In the genomic region with DNA sequence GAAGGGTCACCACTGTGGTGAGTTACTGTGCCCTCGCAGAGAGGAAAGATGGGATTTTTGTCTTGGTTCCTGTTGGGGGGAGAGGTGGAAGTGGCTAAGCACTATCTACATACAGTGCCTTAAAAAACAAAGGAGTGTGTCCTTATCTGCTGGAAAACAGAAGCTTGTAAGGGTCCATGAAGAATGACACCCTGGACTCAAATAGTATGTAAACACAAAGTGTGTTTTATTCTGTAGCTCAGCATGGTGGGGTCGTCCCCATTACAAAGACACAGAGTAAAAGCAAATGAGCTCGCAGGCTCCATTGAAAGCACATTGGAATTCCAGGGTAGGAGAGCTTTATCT, we compare ENCODE assay signal across 8 mouse cellular contexts. TPM values are rescaled to one million over a fixed set of nuclear protein-coding genes. Genes with fewer than 3 reads are reported as not detected.
DNase-seq lines count a peak whose midpoint lies in the region; ATAC-seq and TF ChIP-seq lines count a peak whose summit lies in the region.

No protein-coding gene starts in this region.

- no peaks in the 10 kb centered on the region for H3K36me3 ChIP-seq in embryonic facial prominence, embryonic 12.5 days
- no peaks in the 10 kb centered on the region for H3K36me3 ChIP-seq in intestine, embryonic 16.5 days (ENCODE audit: control insufficient read depth, insufficient read depth, low read length)
- H3K36me3 ChIP-seq in neural tube, embryonic 13.5 days: no peaks in the 10 kb centered on the region

- 26% methylated on average over 3 of the region's 3 CpGs for WGBS in lung, adult 2 months
- 35% methylated on average over 3 of the region's 3 CpGs for WGBS in embryonic facial prominence, embryonic 12.5 days
- WGBS in intestine, embryonic 16.5 days: 36% methylated on average over 3 of the region's 3 CpGs
- WGBS in neural tube, embryonic 13.5 days: 31% methylated on average over 3 of the region's 3 CpGs

- H3K4me3 ChIP-seq in lung, adult 2 months (replicated peaks; ENCODE audit: extremely low read depth, low read depth, low read length): peak overlapping the region; percentile 96
- peak overlapping the region; percentile 66 for H3K4me3 ChIP-seq in embryonic facial prominence, embryonic 12.5 days
- peak overlapping the region; percentile 75 for H3K4me3 ChIP-seq in intestine, embryonic 16.5 days (ENCODE audit: low read length)
- H3K4me3 ChIP-seq in neural tube, embryonic 13.5 days: peak overlapping the region; percentile 74

- no peak for ATAC-seq in embryonic facial prominence, embryonic 12.5 days (ENCODE audit: insufficient number of reproducible peaks, insufficient read depth, low FRiP score, low TSS enrichment)
- ATAC-seq in intestine, embryonic 16.5 days: no peak
- ATAC-seq in neural tube, embryonic 13.5 days (ENCODE audit: low read depth): no peak

- no peaks in the 10 kb centered on the region for H3K27me3 ChIP-seq in embryonic facial prominence, embryonic 12.5 days
- H3K27me3 ChIP-seq in intestine, embryonic 16.5 days (replicated peaks; ENCODE audit: control insufficient read depth, insufficient read depth, low read length): no peaks in the 10 kb centered on the region
- H3K27me3 ChIP-seq in neural tube, embryonic 13.5 days: no peaks in the 10 kb centered on the region

- H3K27ac ChIP-seq in embryonic facial prominence, embryonic 12.5 days: peak overlapping the region; percentile 86; the same call in 1 of the 2 replicates
- peak overlapping the region; percentile 89; the same call in 1 of the 2 replicates for H3K27ac ChIP-seq in intestine, embryonic 16.5 days (ENCODE audit: low read length)
- peak overlapping the region; percentile 91 for H3K27ac ChIP-seq in neural tube, embryonic 13.5 days (replicated peaks)

- H3K4me2 ChIP-seq in embryonic facial prominence, embryonic 12.5 days (replicated peaks): peak overlapping the region; percentile 72
- peak overlapping the region; percentile 80 for H3K4me2 ChIP-seq in intestine, embryonic 16.5 days (ENCODE audit: low read depth, low read length)
- peak overlapping the region; percentile 79 for H3K4me2 ChIP-seq in neural tube, embryonic 13.5 days

- no peak for DNase-seq in lung, adult 2 months
- DNase-seq in lung, postnatal 36 days: no peak
- DNase-seq in left cerebral cortex, adult 11 months (ENCODE audit: low spot score): no peak
- no peak for DNase-seq in urinary bladder, adult 2 months (ENCODE audit: low spot score)
- no peak for DNase-seq in gastrocnemius, adult 8-10 months (ENCODE audit: low spot score in 2 of 2)

- H3K4me1 ChIP-seq in lung, adult 2 months (ENCODE audit: control insufficient read depth, insufficient read depth, low read length): peaks cover 3% of the 10 kb centered on the region; the same call in 1 of the 2 replicates
- H3K4me1 ChIP-seq in embryonic facial prominence, embryonic 12.5 days: peaks cover 5% of the 10 kb centered on the region; the same call in 1 of the 2 replicates
- no peaks in the 10 kb centered on the region for H3K4me1 ChIP-seq in intestine, embryonic 16.5 days (ENCODE audit: control insufficient read depth, insufficient read depth, low read length)
- H3K4me1 ChIP-seq in neural tube, embryonic 13.5 days (replicated peaks): peaks cover 14% of the 10 kb centered on the region

- no peak for TF ChIP-seq CTCF in lung, adult 2 months (IDR thresholded peaks at IDR 0.05; ENCODE audit: insufficient read depth, low read length)

- peak overlapping the region; percentile 74 for H3K9ac ChIP-seq in embryonic facial prominence, embryonic 12.5 days
- peak overlapping the region; percentile 86 for H3K9ac ChIP-seq in intestine, embryonic 16.5 days (ENCODE audit: low read depth, low read length)
- peak overlapping the region; percentile 87 for H3K9ac ChIP-seq in neural tube, embryonic 13.5 days

- no peaks in the 10 kb centered on the region for H3K9me3 ChIP-seq in embryonic facial prominence, embryonic 12.5 days
- H3K9me3 ChIP-seq in intestine, embryonic 16.5 days (ENCODE audit: control insufficient read depth, low read length): no peaks in the 10 kb centered on the region
- H3K9me3 ChIP-seq in neural tube, embryonic 13.5 days: no peaks in the 10 kb centered on the region

- TF ChIP-seq POLR2A in lung, adult 2 months (IDR thresholded peaks at IDR 0.05; ENCODE audit: borderline replicate concordance, extremely low read depth, low read depth, low read length): no peak

RNA-seq across cellular contexts. Expression of a gene that starts 0.8 kb away (rescaled TPM):
- 8.3 and 13.7 TPM in 2 replicates for polyA plus RNA-seq in lung, adult 2 months (2012; rRNA removed)
- polyA plus RNA-seq in embryonic facial prominence, embryonic 12.5 days (2016; fragmentation: Nextera tagmentation; extraction: Ambion mirVana): 21.7 and 23.3 TPM in 2 replicates
- 13.6 and 15.0 TPM in 2 replicates for polyA plus RNA-seq in intestine, embryonic 16.5 days (2015; fragmentation: Nextera tagmentation; extraction: Ambion mirVana)
- 18.3 and 21.6 TPM in 2 replicates for polyA plus RNA-seq in neural tube, embryonic 13.5 days (2015; fragmentation: Nextera tagmentation; extraction: Ambion mirVana)
- polyA plus RNA-seq in urinary bladder, adult 2 months (2012; rRNA removed): 28.3 and 35.2 TPM in 2 replicates
- total RNA-seq in gastrocnemius, adult 8-10 months (2022): 10 to 100 TPM in 3 of 4 experiments, 1 to 10 TPM in 1; 8.6 to 14.5 (median 12.0) TPM

RNA-seq across cellular contexts. Expression of a gene that starts 45.0 kb away (rescaled TPM):
- 44.0 and 44.2 TPM in 2 replicates for polyA plus RNA-seq in lung, adult 2 months (2012; rRNA removed)
- polyA plus RNA-seq in embryonic facial prominence, embryonic 12.5 days (2016; fragmentation: Nextera tagmentation; extraction: Ambion mirVana): 298 and 308 TPM in 2 replicates
- 150 and 169 TPM in 2 replicates for polyA plus RNA-seq in intestine, embryonic 16.5 days (2015; fragmentation: Nextera tagmentation; extraction: Ambion mirVana)
- polyA plus RNA-seq in neural tube, embryonic 13.5 days (2015; fragmentation: Nextera tagmentation; extraction: Ambion mirVana): 178 and 195 TPM in 2 replicates
- polyA plus RNA-seq in urinary bladder, adult 2 months (2012; rRNA removed): 101 and 105 TPM in 2 replicates
- 100 to 1,000 TPM; 150 to 159 (median 158) TPM for total RNA-seq in gastrocnemius, adult 8-10 months (2022)

RNA-seq across cellular contexts. Expression of a gene that starts 45.3 kb away (rescaled TPM):
- 4.3 and 4.8 TPM in 2 replicates for polyA plus RNA-seq in lung, adult 2 months (2012; rRNA removed)
- 26.9 and 29.9 TPM in 2 replicates for polyA plus RNA-seq in embryonic facial prominence, embryonic 12.5 days (2016; fragmentation: Nextera tagmentation; extraction: Ambion mirVana)
- polyA plus RNA-seq in intestine, embryonic 16.5 days (2015; fragmentation: Nextera tagmentation; extraction: Ambion mirVana): 21.0 and 22.1 TPM in 2 replicates
- 12.9 and 16.9 TPM in 2 replicates for polyA plus RNA-seq in neural tube, embryonic 13.5 days (2015; fragmentation: Nextera tagmentation; extraction: Ambion mirVana)
- 9.6 and 10.0 TPM in 2 replicates for polyA plus RNA-seq in urinary bladder, adult 2 months (2012; rRNA removed)
- 10 to 100 TPM; 21.7 to 26.1 (median 25.5) TPM for total RNA-seq in gastrocnemius, adult 8-10 months (2022)
